Mouse (Mus musculus): ENCODE measurements around the gene Sprr2b.
"Not testable (repeated sequence)": the region's sequence is repeated elsewhere in the genome, so short reads cannot be mapped to it uniquely, and the experiment has no call there.

DNA sequence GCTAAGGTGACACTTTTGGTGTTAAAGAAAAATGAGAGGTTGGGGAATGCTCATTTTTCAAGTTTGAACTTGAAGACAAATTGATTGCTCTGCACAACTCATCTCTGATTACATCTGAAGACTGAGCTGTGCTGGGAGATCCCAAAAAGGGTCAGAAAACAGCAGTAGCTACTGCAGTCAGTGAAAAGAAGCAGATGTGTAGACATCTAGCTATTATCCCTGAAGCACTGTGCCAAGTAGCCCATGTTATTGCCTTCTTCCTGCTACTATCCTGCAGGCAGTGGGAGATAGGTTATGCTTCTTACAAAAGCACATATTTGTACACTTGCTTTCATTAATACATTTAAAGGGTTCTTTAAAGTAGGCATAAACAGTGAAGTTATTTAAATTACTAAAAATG, 36.8 kb upstream of the Sprr2b start:
- TF ChIP-seq CTCF (IDR thresholded peaks at IDR 0.05; ENCODE audit: borderline replicate concordance, insufficient read depth, low read length); POLR2A (IDR thresholded peaks at IDR 0.05; ENCODE audit: low read depth, low read length): not testable (repeated sequence)

All from embryonic fibroblast, embryonic 13.5 days (primary cell).